Mouse (Mus musculus): ENCODE results near the gene Lrrc8b.

The Lrrc8b gene

GRCm38 (mm10) chr5:105418851-105419250 is 3.3 kb downstream of the Lrrc8b start:
- CTCF ChIA-PET: interaction anchor here (0.6 to 0.7 kb wide), 2 partner anchors 227 to 1547 kb away, joined by 3 to 4 read pairs; no protein-coding TSS in a partner anchor

- CTCF ChIA-PET: no interaction called here
Observed at GRCm38 (mm10) chr5:105425587-105425986, 10.0 kb downstream of the Lrrc8b start.

GRCm38 (mm10) chr5:105427326-105427725 is 11.8 kb downstream of the Lrrc8b start:
- CTCF ChIA-PET: no interaction called here

- CTCF ChIA-PET: no interaction called here
Observed at GRCm38 (mm10) chr5:105428265-105428974, 12.8 kb downstream of the Lrrc8b start.

GRCm38 (mm10) chr5:105430148-105430547 is 14.6 kb downstream of the Lrrc8b start:
- CTCF ChIA-PET: no interaction called here

GRCm38 (mm10) chr5:105439608-105440007 is 24.0 kb downstream of the Lrrc8b start:
- CTCF ChIA-PET: no interaction called here

- CTCF ChIA-PET: no interaction called here
Observed at GRCm38 (mm10) chr5:105440992-105441535, 25.5 kb downstream of the Lrrc8b start.

- CTCF ChIA-PET: interaction anchor here (0.6 kb wide), 1 partner anchor 13 kb away, joined by 3 read pairs; no protein-coding TSS in a partner anchor
Observed at GRCm38 (mm10) chr5:105442212-105443000, 26.8 kb downstream of the Lrrc8b start.

- CTCF ChIA-PET: no interaction called here
Observed at GRCm38 (mm10) chr5:105443057-105443815, 27.7 kb downstream of the Lrrc8b start.

- CTCF ChIA-PET: no interaction called here
Observed at GRCm38 (mm10) chr5:105445686-105446085, 30.1 kb downstream of the Lrrc8b start.

GRCm38 (mm10) chr5:105454105-105454504 is 38.5 kb downstream of the Lrrc8b start:
- CTCF ChIA-PET: no interaction called here

GRCm38 (mm10) chr5:105459077-105459476 is 43.5 kb downstream of the Lrrc8b start:
- CTCF ChIA-PET: no interaction called here

GRCm38 (mm10) chr5:105460551-105460950 is 45.0 kb downstream of the Lrrc8b start:
- CTCF ChIA-PET: no interaction called here

- CTCF ChIA-PET: no interaction called here
Observed at GRCm38 (mm10) chr5:105461076-105461475, 45.5 kb downstream of the Lrrc8b start.

- CTCF ChIA-PET: no interaction called here
Observed at GRCm38 (mm10) chr5:105464671-105465070, 49.1 kb downstream of the Lrrc8b start.

- CTCF ChIA-PET: no interaction called here
Observed at GRCm38 (mm10) chr5:105465550-105465949, 50.0 kb downstream of the Lrrc8b start.

GRCm38 (mm10) chr5:105466471-105466902 is 50.9 kb downstream of the Lrrc8b start:
- CTCF ChIA-PET: interaction anchor here (1.0 kb wide), 1 partner anchor 16 kb away, joined by 3 read pairs; no protein-coding TSS in a partner anchor

GRCm38 (mm10) chr5:105467271-105467670 is 51.7 kb downstream of the Lrrc8b start:
- CTCF ChIA-PET: interaction anchor here (0.6 to 1.0 kb wide), 2 partner anchors 17 to 96 kb away, joined by 3 read pairs; no protein-coding TSS in a partner anchor

- CTCF ChIA-PET: no interaction called here
Observed at GRCm38 (mm10) chr5:105472983-105473705, 57.6 kb downstream of the Lrrc8b start.

- CTCF ChIA-PET: no interaction called here
Observed at GRCm38 (mm10) chr5:105477527-105477926, 62.0 kb downstream of the Lrrc8b start.

GRCm38 (mm10) chr5:105479673-105480072 is 64.1 kb downstream of the Lrrc8b start:
- CTCF ChIA-PET: no interaction called here
